Mouse (Mus musculus): ENCODE measurements at regions not wholly inside any gene's neighbourhood (a gene's known extent, or its start where the extent isn't known, plus 50 kb on each side); places are given as distances from the start of the nearest gene placed in this dataset.

DNA sequence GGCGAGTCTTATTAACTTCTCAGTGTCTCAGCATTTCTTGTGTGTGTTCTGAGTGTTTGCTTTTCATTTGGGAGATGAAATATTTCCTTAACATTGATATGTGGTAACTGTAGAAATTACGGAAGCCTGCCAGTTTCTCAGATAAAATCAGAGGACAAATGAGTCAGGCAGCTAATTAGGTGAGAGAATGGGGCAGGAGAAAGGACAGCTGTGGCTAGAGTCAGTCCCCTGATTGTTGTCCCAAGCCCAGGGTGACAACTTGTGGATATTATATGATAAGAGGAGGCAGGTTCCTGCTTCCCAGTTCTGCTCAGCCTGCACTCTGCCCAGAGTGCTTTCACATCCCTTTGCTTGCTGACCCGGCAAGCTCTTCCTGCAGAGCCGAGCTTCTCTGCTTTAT, 1008.7 kb downstream of the Adgrl2 start:
- DNase-seq (ENCODE audit: low spot score in 2 of 2) = no peak

- no peak for DNase-seq (ENCODE audit: low spot score in 2 of 2)
Measured at GRCm38 (mm10) chr3:147976579-147976978, 1013.8 kb downstream of the Adgrl2 start.

DNA sequence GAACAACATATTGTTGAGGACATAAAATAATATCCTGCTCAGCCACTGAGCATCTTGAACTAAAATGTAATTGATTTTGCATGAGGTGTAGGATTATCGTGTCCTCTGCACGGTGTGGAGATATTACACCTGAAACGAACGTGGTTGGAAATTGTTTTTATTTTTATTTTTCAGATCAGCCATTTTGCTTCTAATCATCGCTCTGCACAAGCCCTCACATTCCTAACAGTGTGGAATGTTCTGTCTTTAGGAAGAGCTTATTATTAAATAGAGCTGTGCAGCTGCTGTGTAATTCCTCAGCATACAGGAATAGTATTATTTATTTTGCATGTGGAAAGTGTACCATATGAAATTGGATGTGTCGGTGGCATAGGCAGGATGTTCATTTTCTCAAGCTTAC, 1014.3 kb downstream of the Adgrl2 start:
- DNase-seq (ENCODE audit: low spot score in 2 of 2) = no peak

GRCm38 (mm10) chr3:147975500-147975899, 1014.9 kb downstream of the Adgrl2 start:
- no peak for DNase-seq (ENCODE audit: low spot score in 2 of 2)

DNA sequence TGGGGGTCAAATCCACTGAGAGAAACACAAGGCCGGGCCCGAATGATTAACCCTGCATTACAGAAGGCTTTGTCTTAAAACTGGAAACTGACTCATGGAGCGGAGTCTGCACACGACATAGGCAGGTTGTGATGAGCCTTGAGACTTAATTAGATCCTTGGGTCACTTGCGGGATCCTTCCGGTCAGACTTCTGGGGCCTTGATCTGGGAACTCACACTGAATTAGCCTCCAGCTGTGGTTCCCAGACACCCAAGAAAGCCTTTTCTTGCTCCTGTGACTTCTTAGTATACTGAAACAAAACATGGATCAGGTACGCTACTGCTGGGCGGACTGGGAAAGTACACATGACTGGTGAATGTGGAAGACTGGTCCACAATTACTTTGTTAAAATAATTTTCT, 1015.8 kb downstream of the Adgrl2 start:
- DNase-seq (ENCODE audit: low spot score in 2 of 2) = no peak

DNA sequence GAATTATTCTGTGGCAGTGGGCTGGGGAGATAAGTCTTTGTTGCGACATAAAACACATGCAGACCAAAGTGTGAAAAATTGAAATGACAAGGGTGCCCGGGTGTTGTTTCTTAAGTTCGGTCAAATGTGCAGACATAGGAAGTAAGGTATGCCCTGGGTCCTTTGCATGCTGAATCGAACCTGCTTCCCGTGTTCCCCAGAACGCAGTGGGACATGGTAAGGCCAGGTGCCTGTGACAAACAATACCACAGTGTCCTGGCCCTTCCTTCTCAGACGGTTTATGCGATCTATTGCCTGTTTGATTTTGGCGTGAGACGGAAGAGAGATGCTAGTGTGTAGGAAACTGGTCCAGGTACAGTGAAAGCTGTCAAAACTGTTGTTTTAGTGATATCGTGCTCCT, 1022.1 kb downstream of the Adgrl2 start:
- DNase-seq (ENCODE audit: low spot score in 2 of 2) = no peak

DNA sequence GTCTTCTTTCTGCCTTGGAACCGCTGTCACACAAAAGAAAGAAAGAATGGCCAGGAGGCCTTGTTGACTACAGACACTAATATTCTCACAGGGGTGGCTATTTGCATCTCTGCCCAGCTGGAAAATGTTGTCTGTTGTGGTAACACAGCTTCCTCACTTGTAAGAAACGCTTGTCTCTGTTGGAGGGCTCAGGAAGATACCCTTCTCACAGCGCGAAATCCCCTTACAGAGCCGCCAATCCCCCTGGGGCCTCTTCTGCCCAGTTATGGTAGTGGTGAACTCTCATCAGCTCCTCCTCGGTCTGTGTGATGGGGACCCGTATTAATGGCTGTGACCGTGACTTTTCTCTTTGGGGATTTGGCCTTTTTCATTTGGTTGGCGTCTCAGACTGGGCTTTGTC, 1022.5 kb downstream of the Adgrl2 start:
- DNase-seq (ENCODE audit: low spot score in 2 of 2) = no peak

DNA sequence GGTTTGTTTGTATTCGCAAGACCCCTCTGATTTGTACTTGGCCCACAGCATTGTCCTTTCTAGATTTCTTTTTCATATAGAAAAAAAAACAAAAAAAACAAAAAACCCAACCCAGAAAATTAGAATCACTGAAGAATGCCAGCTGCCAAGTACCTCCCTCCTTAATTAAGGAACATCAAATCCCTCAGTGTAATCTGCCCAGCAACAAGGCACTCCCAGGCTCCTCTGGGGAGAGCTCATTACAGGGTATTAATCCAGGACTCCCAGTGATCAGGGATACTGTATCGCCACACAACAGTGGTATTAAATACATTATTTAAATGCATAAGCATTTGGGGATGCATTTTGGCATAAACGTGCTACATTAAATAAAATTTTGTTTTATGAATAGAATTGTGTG, 1023.1 kb downstream of the Adgrl2 start:
- DNase-seq (ENCODE audit: low spot score in 2 of 2) = no peak

DNA sequence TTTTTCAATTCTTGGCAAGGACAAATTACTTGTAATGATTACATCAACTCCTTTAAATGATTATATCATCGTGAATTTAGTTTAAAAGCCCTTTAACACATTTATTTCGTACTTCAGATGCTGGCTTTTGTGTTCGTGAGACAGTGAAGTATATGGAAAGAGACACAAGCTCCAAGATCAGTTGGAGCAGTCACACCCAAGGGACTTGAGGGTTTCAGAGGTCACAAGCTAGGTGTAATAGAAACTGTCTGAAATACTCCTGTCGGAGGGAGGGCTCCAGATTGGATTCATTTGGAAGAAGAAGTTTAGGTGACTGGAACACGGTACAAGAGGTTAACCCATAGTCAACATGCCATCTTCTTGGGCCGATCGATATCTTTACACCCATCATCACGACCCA, 1023.5 kb downstream of the Adgrl2 start:
- DNase-seq (ENCODE audit: low spot score in 2 of 2) = no peak

- no peak for DNase-seq (ENCODE audit: low spot score in 2 of 2)
Measured at GRCm38 (mm10) chr3:147966379-147966778, 1024.0 kb downstream of the Adgrl2 start.

DNA sequence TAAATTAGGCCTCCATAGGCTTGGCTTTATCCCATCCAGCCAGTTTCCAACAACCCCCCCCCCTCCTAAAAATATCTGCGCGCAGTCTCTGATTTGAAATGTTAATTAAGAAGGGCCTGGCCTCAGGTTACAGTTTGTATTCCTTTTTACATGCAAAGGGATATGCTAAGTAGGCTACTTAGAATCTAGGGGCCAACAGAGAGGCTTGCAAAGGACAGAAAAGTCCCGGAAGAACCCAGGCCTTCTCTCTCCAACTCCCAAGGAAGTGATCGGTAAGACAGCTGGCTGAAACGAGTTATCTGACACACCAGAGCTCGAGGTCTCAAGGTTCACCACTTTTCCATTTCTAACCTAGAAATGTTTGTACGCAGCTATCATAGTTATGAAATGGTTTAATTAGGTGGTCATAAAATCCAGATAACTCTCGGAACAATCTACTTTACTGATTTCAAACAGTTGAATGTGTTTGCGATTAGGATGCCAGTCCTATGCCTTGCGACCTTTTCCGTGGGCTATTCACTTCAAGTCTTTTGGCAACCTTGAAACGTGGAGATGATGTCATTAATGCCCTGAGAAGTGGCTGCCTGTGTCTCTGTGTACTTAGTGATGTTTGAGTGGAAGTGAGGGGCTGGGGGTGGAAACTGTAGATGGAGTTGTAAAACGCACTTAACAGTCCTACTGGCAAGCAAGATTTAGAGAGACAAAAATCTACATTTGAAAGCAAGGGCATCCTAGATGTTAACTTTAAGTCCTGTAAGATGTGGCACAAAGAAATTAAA, 1026.5 kb downstream of the Adgrl2 start:
- no peak for DNase-seq (ENCODE audit: low spot score in 2 of 2)

- DNase-seq (ENCODE audit: low spot score in 2 of 2) = no peak
Measured at GRCm38 (mm10) chr3:147948041-147948592, 1042.2 kb downstream of the Adgrl2 start.

DNA sequence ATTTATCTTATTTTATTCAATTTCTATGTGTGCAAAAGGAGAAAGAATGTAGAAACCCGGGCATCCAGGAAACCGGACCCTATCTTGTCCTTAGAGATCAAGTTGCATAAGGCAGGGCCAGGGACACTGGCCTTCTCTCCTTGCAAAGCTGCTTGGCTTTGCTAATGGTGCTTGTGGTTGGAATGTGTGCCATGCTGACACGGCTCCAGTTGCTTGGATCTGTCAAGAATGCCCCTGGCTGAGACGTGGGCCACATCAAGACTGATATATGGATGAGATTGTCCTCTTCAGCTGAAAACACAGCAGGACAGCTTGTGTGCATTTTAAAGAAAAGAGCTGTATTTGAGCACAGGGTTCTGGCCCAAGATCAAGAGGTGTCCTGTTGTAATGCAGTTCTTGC, 1047.0 kb downstream of the Adgrl2 start:
- no peak for DNase-seq (ENCODE audit: low spot score in 2 of 2)

- DNase-seq (ENCODE audit: low spot score in 2 of 2) = no peak
Measured at GRCm38 (mm10) chr3:147930811-147931251, 1059.5 kb downstream of the Adgrl2 start.

DNA sequence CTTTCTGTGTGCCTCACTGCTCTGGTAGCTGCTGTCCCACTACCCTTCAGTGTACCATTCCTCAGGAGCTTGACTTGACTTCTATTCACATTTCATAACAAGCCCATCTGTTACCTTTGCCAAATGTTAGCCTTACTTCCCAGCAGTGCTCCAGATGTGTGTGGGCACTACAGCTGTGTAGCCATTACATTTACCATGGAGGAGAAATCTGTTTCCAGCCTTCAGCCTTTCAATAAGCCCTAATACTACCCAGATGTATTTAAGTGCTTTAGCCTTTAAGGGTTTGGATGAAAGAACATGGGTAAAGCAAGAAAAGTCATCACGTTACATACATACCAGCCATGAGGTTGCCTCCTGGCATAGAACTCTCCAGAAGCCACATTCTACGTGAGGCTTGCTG, 1068.0 kb downstream of the Ttll7 start:
- no peak for DNase-seq (ENCODE audit: low spot score in 2 of 2)

GRCm38 (mm10) chr3:147919701-147920100, 1067.5 kb downstream of the Ttll7 start:
- DNase-seq (ENCODE audit: low spot score in 2 of 2) = no peak

DNA sequence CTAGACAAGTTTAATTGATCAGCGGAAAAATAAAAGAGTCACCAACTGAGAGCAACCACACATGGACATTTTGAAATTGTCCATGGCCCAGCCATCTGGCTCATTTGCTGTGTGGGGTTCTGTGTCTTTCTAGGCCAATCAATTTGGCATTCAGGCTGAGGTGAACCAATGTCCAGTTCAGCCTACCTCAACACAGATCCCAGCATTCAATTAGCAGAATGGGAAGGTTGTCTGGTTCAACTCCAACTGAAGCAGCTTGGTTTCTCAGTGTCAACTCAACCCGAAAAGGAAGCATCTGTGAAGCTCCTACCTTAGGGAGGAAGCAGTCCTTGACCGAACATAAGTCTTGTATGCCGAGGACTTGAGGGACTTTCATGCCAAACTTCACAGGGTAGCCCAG, 1067.0 kb downstream of the Ttll7 start:
- no peak for DNase-seq (ENCODE audit: low spot score in 2 of 2)

DNA sequence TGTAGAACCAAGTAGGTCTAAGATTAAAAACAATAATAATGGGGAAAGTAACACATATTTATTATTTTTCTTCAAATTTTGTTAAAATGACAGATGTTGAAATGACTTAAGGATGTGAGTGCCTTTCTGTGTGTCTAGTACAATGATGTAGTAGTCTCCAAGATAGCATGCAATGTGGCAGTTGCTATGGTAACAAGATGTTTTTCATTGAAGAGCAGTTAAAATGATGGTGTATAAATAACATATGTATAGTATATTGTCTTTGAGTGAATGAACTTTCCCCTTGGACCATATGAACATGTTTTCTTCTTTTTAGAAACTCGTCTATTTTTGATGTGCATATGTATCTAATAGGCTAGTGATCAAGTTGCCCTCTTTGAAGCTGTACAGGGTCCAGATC, 1044.6 kb downstream of the Ttll7 start:
- DNase-seq (ENCODE audit: low spot score in 2 of 2) = no peak

- DNase-seq (ENCODE audit: low spot score in 2 of 2) = no peak
Measured at GRCm38 (mm10) chr3:147891682-147892081, 1039.5 kb downstream of the Ttll7 start.

GRCm38 (mm10) chr3:147886261-147886893, 1034.2 kb downstream of the Ttll7 start:
- peak; percentile 5 to 16 for DNase-seq (ENCODE audit: low spot score in 2 of 2)

DNA sequence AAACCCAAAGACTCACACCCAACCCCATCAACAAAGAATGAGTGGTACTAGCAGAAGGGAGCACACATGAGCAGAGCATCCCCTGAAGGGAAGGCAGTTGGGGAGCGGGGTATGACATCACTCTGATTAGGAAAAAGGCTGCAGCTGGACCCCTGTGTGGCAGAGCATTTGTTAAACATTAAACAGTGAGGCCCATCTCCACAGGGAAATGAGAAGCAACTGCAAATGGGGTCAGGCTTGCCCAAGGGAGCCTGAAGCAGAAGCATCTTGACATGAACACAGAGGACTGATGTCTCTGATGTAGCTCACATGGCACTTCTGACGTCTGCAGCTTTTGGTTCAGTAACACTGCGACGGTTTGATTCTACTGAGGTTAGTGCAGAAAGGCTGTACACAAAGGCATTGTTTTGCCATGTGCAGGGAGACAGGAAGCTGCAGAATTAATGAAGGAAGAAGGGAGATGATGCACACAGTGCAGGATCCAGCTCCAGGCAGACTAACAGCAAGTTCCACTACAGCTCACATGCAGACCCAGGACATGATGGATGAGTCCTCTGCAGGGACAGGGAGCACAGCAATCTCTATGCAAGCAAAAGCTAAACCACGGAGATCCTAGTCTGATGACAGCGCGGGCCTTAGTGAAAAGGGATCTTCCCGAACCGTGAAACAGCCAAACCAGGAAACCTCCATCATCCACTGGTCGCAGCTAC, 1030.9 kb downstream of the Ttll7 start:
- DNase-seq (ENCODE audit: low spot score in 2 of 2) = no peak

DNA sequence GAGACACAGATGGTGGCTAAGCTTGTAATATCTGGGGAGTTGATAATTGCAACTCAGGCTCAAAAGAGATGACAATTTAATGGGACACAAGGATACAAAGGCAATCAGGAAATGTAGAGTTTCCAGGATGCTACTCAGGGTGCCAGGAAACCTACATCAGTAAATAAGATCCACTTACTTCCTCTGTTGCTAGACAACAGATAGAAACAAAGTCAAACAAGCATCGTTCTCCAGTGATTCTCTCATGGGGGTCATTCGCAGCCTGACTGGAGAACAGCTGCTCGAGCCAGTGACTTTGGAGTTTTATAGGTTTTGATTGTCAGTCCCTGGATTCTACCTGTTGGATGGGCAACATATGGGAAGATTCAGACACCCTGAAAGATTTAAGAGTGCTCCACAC, 1026.5 kb downstream of the Ttll7 start:
- no peak for DNase-seq (ENCODE audit: low spot score in 2 of 2)
